Mouse (Mus musculus) liver, adult (tissue): ENCODE measurements around the gene Samd7.
"Not testable (repeated sequence)": the region's sequence is repeated elsewhere in the genome, so short reads cannot be mapped to it uniquely, and the experiment has no call there.

Source experiments
- GATA4 ChIP-seq: IDR thresholded peaks from 2 replicates; pipeline ENCODE4 v1.6.1; 2014; ENCODE audit warnings: mild to moderate bottlenecking, low read length; ENCODE audit not compliant: insufficient replicate concordance

Gene Samd7

GRCm38 (mm10) chr3:30746006-30746405 is at the start of gene Samd7:
Gene Samd7 (plus strand): TSS chr3:30746293.
- no peak for TF ChIP-seq GATA4

DNA sequence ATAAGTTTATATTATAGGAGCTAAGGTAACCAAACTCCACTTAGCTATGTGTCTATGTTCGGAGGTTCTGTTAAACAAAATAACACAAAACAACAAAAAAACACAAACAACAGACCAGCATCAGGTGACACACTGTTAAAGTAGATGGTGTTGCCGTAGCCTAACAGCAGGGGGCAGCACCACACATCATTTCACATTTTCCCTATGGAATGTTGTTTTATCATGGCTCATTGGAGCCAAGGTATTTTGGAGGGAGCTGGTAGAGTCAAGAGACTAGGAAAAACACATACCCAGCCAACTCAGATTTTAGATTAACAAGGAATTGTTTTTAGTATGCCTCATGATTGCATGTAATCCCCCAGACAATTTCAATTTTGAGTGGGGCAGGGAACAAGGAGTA is 49.7 kb upstream of the Samd7 start:
- TF ChIP-seq GATA4 = no peak

DNA sequence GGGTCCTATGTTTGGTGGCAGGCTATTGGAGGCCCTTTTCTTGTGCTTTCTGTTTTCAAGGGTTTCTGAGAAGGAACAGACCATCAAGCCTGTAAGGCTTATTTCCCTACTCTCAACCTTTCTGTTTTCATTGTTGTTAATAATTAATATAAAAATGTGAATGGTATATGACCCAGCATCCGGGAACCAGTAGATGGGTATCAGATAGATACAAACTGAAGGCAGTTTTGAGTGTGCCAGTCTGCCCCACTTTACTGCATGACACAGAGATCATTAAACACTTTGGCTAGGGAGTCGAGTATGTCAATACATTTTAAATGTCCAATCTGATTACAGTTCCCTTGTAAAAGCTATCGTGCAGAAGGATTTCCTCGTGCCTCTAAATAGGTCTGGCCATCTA is 48.2 kb upstream of the Samd7 start:
- no peak for TF ChIP-seq GATA4

- not testable (repeated sequence) for TF ChIP-seq GATA4
Measured at GRCm38 (mm10) chr3:30699711-30700505, 46.2 kb upstream of the Samd7 start, which contains the start of gene Lrrc31. Gene Lrrc31 (minus strand): TSS chr3:30699843.

DNA sequence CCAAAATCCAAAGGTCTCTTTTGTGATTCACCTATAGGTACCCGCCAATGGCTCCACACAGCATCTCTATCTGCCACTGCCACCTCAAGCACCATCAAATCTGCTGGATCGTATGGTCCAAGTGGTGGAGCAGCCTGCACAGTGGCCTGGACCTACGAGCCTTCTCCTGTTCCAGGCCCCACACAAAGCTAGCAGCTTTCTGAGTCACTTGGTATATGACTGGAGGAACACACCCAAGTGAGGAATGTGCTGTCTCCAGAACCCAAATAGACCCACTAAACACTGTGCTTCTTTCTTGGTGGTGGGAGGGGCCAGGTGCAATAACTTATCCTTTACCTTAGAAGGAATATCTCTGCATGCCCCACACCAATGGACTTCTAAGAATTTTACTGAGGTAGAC is 40.1 kb upstream of the Samd7 start:
- no peak for TF ChIP-seq GATA4

- TF ChIP-seq GATA4 = no peak
Measured at GRCm38 (mm10) chr3:30706614-30707276, 39.3 kb upstream of the Samd7 start.

DNA sequence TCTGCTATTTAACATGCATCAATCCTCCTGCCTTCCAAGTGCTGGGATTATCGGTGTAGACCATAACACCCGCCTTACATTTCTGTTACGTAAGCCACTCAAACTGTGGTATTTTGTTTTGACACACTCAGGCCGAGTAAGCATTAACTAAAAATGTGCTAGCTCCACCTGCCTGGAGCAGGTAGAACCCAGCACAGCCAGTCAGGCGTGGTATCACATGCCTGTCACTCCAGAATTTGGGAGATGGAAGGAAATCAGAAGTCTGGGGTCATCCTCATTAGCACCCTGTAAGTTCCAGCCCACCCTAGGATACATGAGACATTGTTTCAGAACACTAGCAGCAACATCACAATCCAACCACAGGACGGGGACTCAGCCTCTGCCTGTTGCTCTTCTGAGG is 35.9 kb upstream of the Samd7 start:
- no peak for TF ChIP-seq GATA4

GRCm38 (mm10) chr3:30713334-30713733 is 32.8 kb upstream of the Samd7 start:
- TF ChIP-seq GATA4 = no peak

GRCm38 (mm10) chr3:30718649-30719048 is 27.4 kb upstream of the Samd7 start:
- no peak for TF ChIP-seq GATA4

- no peak for TF ChIP-seq GATA4
Measured at GRCm38 (mm10) chr3:30722036-30722435, 24.1 kb upstream of the Samd7 start.

DNA sequence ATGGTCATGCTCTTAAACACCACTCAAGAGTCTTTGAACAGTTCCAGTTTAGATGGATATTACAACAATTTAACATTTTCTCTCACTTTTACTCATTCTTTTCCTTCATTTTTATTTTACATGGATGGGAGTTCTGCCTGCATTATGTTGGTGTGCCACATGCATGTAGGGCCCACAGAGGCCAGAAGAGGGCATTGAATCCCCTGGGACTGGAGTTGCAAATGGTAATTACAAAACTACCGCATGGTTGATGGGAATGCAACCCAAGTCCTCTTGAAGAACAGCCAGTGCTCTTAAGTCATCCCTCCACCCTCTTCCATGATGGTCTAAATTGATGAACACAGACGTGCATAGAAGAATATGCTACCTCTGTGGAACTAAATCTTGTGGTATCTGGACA is 23.6 kb upstream of the Samd7 start:
- no peak for TF ChIP-seq GATA4

DNA sequence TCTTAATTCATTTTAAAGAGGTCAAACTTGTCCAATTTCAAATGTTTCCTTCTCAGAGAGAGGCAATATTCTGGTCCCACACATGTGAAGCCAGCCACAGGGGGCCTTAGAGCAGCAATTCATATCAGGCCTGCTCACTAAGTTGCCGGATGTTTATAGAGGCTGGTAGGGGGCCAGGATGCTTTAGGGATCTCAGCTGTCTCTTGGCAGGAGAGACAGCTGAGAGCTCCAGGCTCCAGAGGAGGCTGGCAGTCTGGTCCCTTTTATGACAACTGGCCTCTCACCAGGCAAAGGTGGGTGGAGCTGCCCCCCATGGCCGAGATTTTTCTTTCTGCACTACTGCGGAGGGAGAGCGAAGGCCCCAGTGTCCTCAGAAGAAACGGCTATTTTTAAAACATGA is 22.9 kb upstream of the Samd7 start:
- TF ChIP-seq GATA4 = no peak

DNA sequence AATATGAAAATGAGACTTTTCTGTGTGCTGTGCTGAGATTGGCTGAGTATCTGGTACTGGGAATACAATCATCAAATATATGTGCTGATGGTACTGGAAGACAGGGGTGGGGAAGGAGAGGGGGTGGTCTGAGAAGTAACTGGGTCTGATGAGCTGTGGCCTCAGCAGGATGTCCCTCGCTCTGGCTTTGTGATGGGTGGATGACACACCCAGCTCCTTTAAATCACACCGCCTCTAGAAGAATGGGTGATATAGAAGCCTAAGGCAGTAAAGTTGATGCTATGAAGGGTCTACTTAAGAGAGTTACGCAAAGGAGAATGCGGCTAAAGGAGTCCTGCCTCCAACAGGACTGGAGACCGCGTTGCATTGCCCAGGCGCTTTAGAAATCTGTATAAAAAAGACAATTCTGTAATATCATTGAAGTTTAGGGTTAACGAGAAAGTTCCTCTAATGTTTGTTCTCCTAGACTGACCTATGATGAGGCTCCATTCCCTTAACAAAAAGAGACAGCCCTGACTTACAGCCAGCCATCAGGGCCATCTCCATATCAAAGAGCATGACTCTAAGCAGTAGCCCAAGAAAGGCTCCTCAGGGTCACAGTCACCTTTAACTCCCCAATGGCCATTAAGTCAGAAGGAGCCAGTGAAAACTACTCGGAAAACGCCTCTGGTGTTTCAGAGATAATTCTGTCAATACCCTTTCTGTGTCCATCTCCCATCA is 21.8 kb upstream of the Samd7 start:
- no peak for TF ChIP-seq GATA4

- no peak for TF ChIP-seq GATA4
Measured at GRCm38 (mm10) chr3:30724848-30725465, 21.1 kb upstream of the Samd7 start.

GRCm38 (mm10) chr3:30725514-30725913 is 20.6 kb upstream of the Samd7 start:
- no peak for TF ChIP-seq GATA4
